Mouse (Mus musculus): ENCODE data around the gene Pias3. TPM values are rescaled to one million over a fixed set of nuclear protein-coding genes. Genes with fewer than 3 reads are reported as not detected.
"Not testable (repeated sequence)": the region's sequence is repeated elsewhere in the genome, so short reads cannot be mapped to it uniquely, and the experiment has no call there.

Pias3 gene
- 28.8 and 31.0 TPM in 2 replicates for polyA plus RNA-seq (2015; fragmentation: Nextera tagmentation; extraction: Ambion mirVana)

- Histone ChIP-seq H3K4me2 (peak within 1 kb of the TSS; percentile 81), H3K27me3 (no peaks in the 10 kb centered on the region), H3K4me1 (peaks cover 15% of the 10 kb centered on the region), H3K9me3 (replicated peaks) (no peaks in the 10 kb centered on the region), H3K4me3 (peak within 1 kb of the TSS; percentile 83), H3K27ac (peak within 1 kb of the TSS; percentile 91), H3K36me3 (ENCODE audit: poor library complexity, severe bottlenecking) (peaks cover 15% of the 10 kb centered on the region), H3K9ac (peak within 1 kb of the TSS; percentile 88)
- under 1% methylated on average over 35 of the region's 35 CpGs for WGBS
- peak; percentile 73 for ATAC-seq
Observed at GRCm38 (mm10) chr3:96696198-96696765, at the start of gene Pias3. Gene Pias3, plus strand, starts transcription at chr3:96696384.

- no peak overlapping the region for H3K4me2 ChIP-seq
- H3K4me3 ChIP-seq: no peak overlapping the region
- H3K27me3 ChIP-seq: no peaks in the 10 kb centered on the region
- no peak overlapping the region for H3K27ac ChIP-seq
- no peaks in the 10 kb centered on the region for H3K4me1 ChIP-seq
- WGBS: 89% methylated on average over 3 of the region's 3 CpGs
- ATAC-seq: no peak
- no peaks in the 10 kb centered on the region for H3K9me3 ChIP-seq (replicated peaks)
- peaks cover 22% of the 10 kb centered on the region for H3K36me3 ChIP-seq (ENCODE audit: poor library complexity, severe bottlenecking)
- H3K9ac ChIP-seq: no peak overlapping the region
Observed at GRCm38 (mm10) chr3:96647365-96647764, 48.8 kb upstream of the Pias3 start.

- 86% methylated on average over 2 of the region's 2 CpGs for WGBS
- no peak overlapping the region for H3K4me2 ChIP-seq
- H3K9me3 ChIP-seq (replicated peaks): no peaks in the 10 kb centered on the region
- H3K27ac ChIP-seq: no peak overlapping the region
- no peak overlapping the region for H3K4me3 ChIP-seq
- no peaks in the 10 kb centered on the region; the same call in 1 of the 2 replicates for H3K36me3 ChIP-seq (ENCODE audit: poor library complexity, severe bottlenecking)
- ATAC-seq: no peak
- H3K9ac ChIP-seq: no peak overlapping the region
- H3K27me3 ChIP-seq: no peaks in the 10 kb centered on the region
- H3K4me1 ChIP-seq: peaks cover 10% of the 10 kb centered on the region
Observed at GRCm38 (mm10) chr3:96660901-96661300, 35.3 kb upstream of the Pias3 start.

GRCm38 (mm10) chr3:96662731-96663316 lies 33.4 kb upstream of the Pias3 start:
- Histone ChIP-seq H3K9ac (peak overlapping the region; percentile 55), H3K9me3 (replicated peaks) (no peaks in the 10 kb centered on the region), H3K4me2 (peak overlapping the region; percentile 61), H3K4me1 (peaks cover 10% of the 10 kb centered on the region), H3K36me3 (ENCODE audit: poor library complexity, severe bottlenecking) (no peaks in the 10 kb centered on the region), H3K27me3 (no peaks in the 10 kb centered on the region), H3K27ac (no peak overlapping the region), H3K4me3 (peak overlapping the region; percentile 32; the same call in 1 of the 2 replicates)
- 46% methylated on average over 8 of the region's 8 CpGs for WGBS
- no peak for ATAC-seq

- Histone ChIP-seq H3K27ac (no peak overlapping the region), H3K4me2 (peak overlapping the region; percentile 61), H3K4me1 (peaks cover 10% of the 10 kb centered on the region), H3K9ac (peak overlapping the region; percentile 55), H3K36me3 (ENCODE audit: poor library complexity, severe bottlenecking) (no peaks in the 10 kb centered on the region), H3K4me3 (peak overlapping the region; percentile 32), H3K9me3 (replicated peaks) (no peaks in the 10 kb centered on the region), H3K27me3 (no peaks in the 10 kb centered on the region)
- peak; percentile 90 for ATAC-seq
- WGBS: 6% methylated on average over 15 of the region's 18 CpGs
Observed at GRCm38 (mm10) chr3:96663432-96664239, 32.5 kb upstream of the Pias3 start.

GRCm38 (mm10) chr3:96665732-96666363 lies 30.3 kb upstream of the Pias3 start:
- H3K9me3 ChIP-seq (replicated peaks); H3K9ac ChIP-seq; H3K4me3 ChIP-seq; ATAC-seq; H3K4me2 ChIP-seq; H3K27ac ChIP-seq; H3K36me3 ChIP-seq (ENCODE audit: poor library complexity, severe bottlenecking); H3K27me3 ChIP-seq: not testable (repeated sequence)
- H3K4me1 ChIP-seq: peaks cover 17% of the 10 kb centered on the region
- 93% methylated on average over 7 of the region's 7 CpGs for WGBS

GRCm38 (mm10) chr3:96666916-96667315 lies 29.3 kb upstream of the Pias3 start:
- ATAC-seq: no peak
- no peak overlapping the region for H3K4me2 ChIP-seq
- 93% methylated on average over 5 of the region's 5 CpGs for WGBS
- no peaks in the 10 kb centered on the region for H3K36me3 ChIP-seq (ENCODE audit: poor library complexity, severe bottlenecking)
- H3K9ac ChIP-seq: no peak overlapping the region
- H3K27ac ChIP-seq: no peak overlapping the region
- no peaks in the 10 kb centered on the region for H3K9me3 ChIP-seq (replicated peaks)
- H3K4me3 ChIP-seq: no peak overlapping the region
- H3K27me3 ChIP-seq: peaks cover 14% of the 10 kb centered on the region
- peaks cover 17% of the 10 kb centered on the region for H3K4me1 ChIP-seq

GRCm38 (mm10) chr3:96667316-96667715 lies 28.9 kb upstream of the Pias3 start:
- no peaks in the 10 kb centered on the region for H3K9me3 ChIP-seq (replicated peaks)
- ATAC-seq: no peak
- 51% methylated on average over 1 of the region's 1 CpGs for WGBS

GRCm38 (mm10) chr3:96668424-96669067 lies 27.6 kb upstream of the Pias3 start:
- no peaks in the 10 kb centered on the region for H3K36me3 ChIP-seq (ENCODE audit: poor library complexity, severe bottlenecking)
- H3K9me3 ChIP-seq (replicated peaks): no peaks in the 10 kb centered on the region
- H3K4me2 ChIP-seq: no peak overlapping the region
- H3K4me3 ChIP-seq: no peak overlapping the region
- peaks cover 14% of the 10 kb centered on the region for H3K27me3 ChIP-seq
- no peak overlapping the region for H3K27ac ChIP-seq
- 95% methylated on average over 5 of the region's 5 CpGs for WGBS
- no peak for ATAC-seq
- H3K4me1 ChIP-seq: peaks cover 13% of the 10 kb centered on the region
- no peak overlapping the region for H3K9ac ChIP-seq

More at GRCm38 (mm10) chr3:96667316-96667715, 28.9 kb upstream of the Pias3 start:
- Histone ChIP-seq H3K27me3 (peaks cover 14% of the 10 kb centered on the region), H3K27ac (no peak overlapping the region), H3K4me2 (no peak overlapping the region), H3K4me1 (peaks cover 17% of the 10 kb centered on the region), H3K36me3 (ENCODE audit: poor library complexity, severe bottlenecking) (no peaks in the 10 kb centered on the region), H3K4me3 (no peak overlapping the region), H3K9ac (no peak overlapping the region)

GRCm38 (mm10) chr3:96669727-96670468 lies 26.3 kb upstream of the Pias3 start, which contains the start of gene Ankrd35:
Gene Ankrd35, plus strand, starts transcription at chr3:96670131.
- peak within 1 kb of the TSS; percentile 75 for H3K4me2 ChIP-seq
- 6% methylated on average over 35 of the region's 35 CpGs for WGBS

GRCm38 (mm10) chr3:96671519-96671918 lies 24.7 kb upstream of the Pias3 start:
- H3K4me2 ChIP-seq: no peak overlapping the region
- H3K27me3 ChIP-seq: peaks cover 14% of the 10 kb centered on the region
- H3K4me1 ChIP-seq: peaks cover 10% of the 10 kb centered on the region
- H3K9me3 ChIP-seq (replicated peaks): no peaks in the 10 kb centered on the region
- no peaks in the 10 kb centered on the region for H3K36me3 ChIP-seq (ENCODE audit: poor library complexity, severe bottlenecking)
- no peak overlapping the region for H3K4me3 ChIP-seq
- WGBS: 91% methylated on average over 5 of the region's 5 CpGs
- ATAC-seq: no peak
- no peak overlapping the region for H3K27ac ChIP-seq
- no peak overlapping the region for H3K9ac ChIP-seq

More at GRCm38 (mm10) chr3:96669727-96670468, 26.3 kb upstream of the Pias3 start, which contains the start of gene Ankrd35:
- Histone ChIP-seq H3K27me3 (peaks cover 14% of the 10 kb centered on the region), H3K4me3 (peak within 1 kb of the TSS; percentile 46), H3K36me3 (ENCODE audit: poor library complexity, severe bottlenecking) (no peaks in the 10 kb centered on the region), H3K27ac (no peak within 1 kb of the TSS), H3K9ac (peak within 1 kb of the TSS; percentile 54), H3K9me3 (replicated peaks) (no peaks in the 10 kb centered on the region), H3K4me1 (peaks cover 7% of the 10 kb centered on the region)
- ATAC-seq: peak; percentile 94
